Mouse (Mus musculus): ENCODE data around the gene Slc41a2.

DNA sequence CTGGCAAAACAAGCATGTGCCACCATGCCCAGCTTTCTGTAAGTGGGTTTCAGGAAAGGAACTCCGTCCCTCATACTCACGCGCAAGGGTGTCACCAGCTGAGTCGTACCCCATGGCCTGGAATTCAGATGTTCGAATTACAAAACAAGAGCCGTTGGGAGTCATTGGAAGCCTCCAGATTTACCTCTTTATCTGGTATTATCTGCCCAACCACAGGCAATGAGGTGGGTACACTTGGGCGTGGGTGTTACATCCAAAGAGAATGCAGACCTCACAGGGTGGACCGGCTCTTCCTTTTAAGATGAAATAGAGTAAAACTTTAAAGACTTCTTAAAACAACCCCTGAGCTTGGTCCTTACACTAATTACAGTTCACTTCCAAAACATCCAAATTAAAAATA lies 151.5 kb downstream of the Slc41a2 start:
- TF ChIP-seq CTCF (conservative IDR thresholded peaks at IDR 0.05 in 1 of 2, IDR thresholded peaks at IDR 0.05 in 1 of 2; ENCODE audit: low read depth in 2 of 2, low read length in 2 of 2) = no peak
- no peak for TF ChIP-seq POLR2AphosphoS2 (IDR thresholded peaks at IDR 0.05; ENCODE audit: low read depth, low read length)
- no peak for TF ChIP-seq GABPA (IDR thresholded peaks at IDR 0.05; ENCODE audit: insufficient replicate concordance, low read depth, low read length)
- TF ChIP-seq UBTF (IDR thresholded peaks at IDR 0.05; ENCODE audit: low read depth, low read length) = no peak
- TF ChIP-seq POLR2A (IDR thresholded peaks at IDR 0.05; ENCODE audit: low read depth, low read length) = no peak
- no peak for TF ChIP-seq ZC3H11A (IDR thresholded peaks at IDR 0.05; ENCODE audit: low read depth, low read length)
- TF ChIP-seq EP300 (IDR thresholded peaks at IDR 0.05; ENCODE audit: low read length) = no peak
- TF ChIP-seq RAD21 (IDR thresholded peaks at IDR 0.05; ENCODE audit: low read depth, low read length) = no peak
- TF ChIP-seq MEF2A (IDR thresholded peaks at IDR 0.05; ENCODE audit: borderline replicate concordance, low read depth, low read length) = no peak
- TF ChIP-seq MAX (IDR thresholded peaks at IDR 0.05; ENCODE audit: low read length) = no peak
- no peak for TF ChIP-seq ELF1 (IDR thresholded peaks at IDR 0.05; ENCODE audit: low read depth, low read length)
- TF ChIP-seq KAT2A (IDR thresholded peaks at IDR 0.05; ENCODE audit: insufficient replicate concordance, low read length) = no peak
- TF ChIP-seq USF1 (IDR thresholded peaks at IDR 0.05; ENCODE audit: low read depth, low read length) = no peak
- no peak for TF ChIP-seq ETS1 (conservative IDR thresholded peaks at IDR 0.05; ENCODE audit: low read depth, low read length)

All from CH12.LX (cell line).